Mouse (Mus musculus) spleen, postnatal 4 days (tissue): ENCODE results near the gene Gpr63.
"Not testable (repeated sequence)": the region's sequence is repeated elsewhere in the genome, so short reads cannot be mapped to it uniquely, and the experiment has no call there.

Source experiments
- DNase-seq, 2 experiments: peaks; one replicate each; pipeline ENCODE4 v3.0.0; 2022; ENCODE audit warnings: low spot score in 2 of 2

Gpr63 gene

DNA sequence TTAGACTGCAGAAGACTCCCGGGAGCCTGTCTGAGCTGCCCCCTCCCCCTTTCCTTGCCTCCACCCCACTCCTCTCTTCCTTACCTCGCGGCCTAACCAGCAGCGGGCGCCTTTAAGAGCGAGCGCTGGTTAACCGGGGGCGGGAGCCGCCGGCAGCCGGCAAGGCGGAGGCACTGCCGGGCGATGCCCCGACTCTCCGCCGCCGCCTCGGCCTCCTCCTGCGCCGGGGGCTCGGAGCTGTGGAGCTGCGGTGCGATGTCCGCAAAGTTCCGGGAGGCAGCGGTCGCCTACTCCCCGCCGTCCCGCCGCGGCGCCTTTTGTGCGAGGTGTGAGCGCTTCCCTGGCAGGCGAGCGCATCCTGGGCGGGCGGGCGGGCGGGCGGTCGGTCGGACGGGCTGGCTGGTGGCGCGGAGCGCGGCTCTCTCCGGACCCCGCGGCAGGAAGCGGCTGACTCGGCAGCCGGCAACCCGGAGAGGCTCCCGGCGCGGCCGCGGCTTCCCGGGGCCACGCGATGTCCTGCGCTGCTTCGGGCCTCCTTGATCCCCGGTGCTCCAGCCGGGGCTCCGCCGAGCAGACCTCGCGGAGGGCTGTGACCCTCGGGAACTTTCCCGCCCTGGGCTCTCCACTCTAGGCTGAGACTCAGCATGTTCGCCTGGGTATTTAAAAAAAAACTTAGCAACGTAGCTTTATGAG is at the start of gene Gpr63:
Gene Gpr63, plus strand, starts transcription at position 109 of the 693 bp plus-strand sequence.
- DNase-seq: peak; percentile 14 to 61

- no peak for DNase-seq
These were observed 46.1 kb upstream of the Gpr63 start for GRCm38 (mm10) chr4:24920006-24920577.

DNA sequence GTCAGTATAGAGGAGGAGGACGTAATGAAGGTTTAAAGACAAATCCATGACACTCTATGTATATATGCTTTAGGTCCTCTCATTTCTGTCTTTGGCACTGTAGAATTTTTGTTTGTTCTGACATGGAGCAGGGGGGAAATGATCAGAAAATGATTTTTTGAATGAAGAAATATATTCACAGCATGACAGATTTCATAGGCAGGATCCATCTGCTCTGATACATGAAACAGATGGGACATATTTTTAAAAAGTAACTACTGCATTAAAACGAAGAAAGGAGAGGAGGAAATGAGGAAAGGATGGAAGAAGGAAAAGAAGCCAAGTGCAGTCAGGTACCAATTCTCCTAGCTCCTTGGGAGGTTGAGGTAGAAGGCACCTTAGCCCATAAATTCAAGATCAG is 41.5 kb upstream of the Gpr63 start:
- DNase-seq: no peak

DNA sequence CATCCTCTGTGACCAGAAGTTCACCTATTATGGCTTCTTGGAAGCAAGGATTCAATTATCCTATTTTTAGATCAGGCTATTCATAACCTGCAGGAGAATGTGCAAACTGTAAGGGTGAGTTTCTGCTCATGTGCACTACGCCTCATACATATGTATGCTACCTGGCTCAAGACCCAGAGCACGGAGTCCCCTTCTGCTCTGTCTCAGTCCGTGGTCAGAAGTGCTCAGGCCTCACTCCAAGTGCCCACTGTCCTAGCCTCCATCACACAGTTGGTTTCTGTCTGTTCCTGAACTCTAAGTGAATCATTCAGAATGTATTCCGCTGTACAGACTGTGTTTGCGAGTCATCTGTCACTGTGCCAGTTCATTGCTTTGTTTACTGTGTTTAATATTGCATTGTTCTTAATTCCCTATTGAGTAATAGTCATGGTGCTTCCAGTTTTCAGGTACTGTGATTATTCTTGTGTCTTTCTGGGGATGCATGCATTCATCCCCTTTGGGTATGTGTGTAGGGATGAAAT is 37.9 kb upstream of the Gpr63 start:
- DNase-seq: no peak

- DNase-seq: no peak
These were observed 37.3 kb upstream of the Gpr63 start for GRCm38 (mm10) chr4:24928926-24929325.

DNA sequence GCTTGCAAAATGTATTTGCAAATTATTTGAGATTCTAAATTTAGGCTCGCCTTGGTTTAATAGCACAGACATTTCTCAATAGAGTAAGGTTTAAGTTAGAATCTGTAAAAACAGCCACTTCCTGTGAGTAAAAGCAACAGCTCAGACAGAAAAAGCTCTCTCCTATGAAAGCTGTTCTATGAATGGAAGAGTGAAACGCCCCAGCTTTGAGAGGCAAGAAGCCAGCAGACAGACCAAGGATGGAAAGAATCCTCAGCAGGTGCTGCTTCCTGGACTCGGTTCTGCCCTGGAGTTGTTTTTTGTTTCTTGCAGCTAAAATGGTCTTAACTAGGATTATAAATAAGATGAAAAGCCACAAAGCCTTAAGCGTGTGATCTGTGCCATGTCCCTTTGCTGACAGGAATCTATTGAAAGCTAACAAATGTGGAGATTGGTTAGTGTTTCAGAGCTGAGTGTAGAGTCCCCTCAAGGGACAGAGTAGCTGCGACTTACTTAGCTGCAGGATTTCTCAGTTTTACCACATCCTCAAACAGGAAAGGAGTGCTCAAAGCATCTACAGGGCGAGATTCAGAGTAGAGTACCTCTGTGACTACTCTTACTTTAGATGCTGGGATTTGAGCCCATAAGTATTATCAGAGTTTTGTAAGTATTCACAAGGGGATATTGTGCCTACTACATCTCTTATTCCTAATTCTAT is 23.3 kb upstream of the Gpr63 start:
- DNase-seq: peak in 1 of 2 experiments; percentile 14

DNA sequence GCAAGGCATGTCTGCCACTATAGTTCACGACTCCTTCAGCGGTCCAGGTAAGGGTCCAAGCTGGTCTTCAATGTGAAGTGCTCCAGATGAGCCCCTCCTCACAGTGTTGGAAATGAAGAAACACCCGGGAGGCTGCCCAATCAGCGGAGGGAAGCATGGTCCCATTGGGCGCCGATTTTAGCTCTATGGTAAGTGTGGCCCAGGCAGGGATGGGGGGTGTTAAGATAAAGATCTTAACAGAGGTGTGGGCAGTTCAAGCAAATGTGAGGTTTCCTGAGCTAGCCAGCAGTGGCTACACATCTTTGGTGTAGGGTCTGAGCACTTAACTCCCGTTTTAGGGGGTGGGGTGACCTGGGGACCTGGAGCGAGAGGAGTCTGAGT is 299 bp upstream of the Gpr63 start:
- no peak for DNase-seq

- DNase-seq: no peak
These were observed 1.0 kb downstream of the Gpr63 start for GRCm38 (mm10) chr4:24967251-24967650.

GRCm38 (mm10) chr4:24978589-24978988 is 12.4 kb downstream of the Gpr63 start:
- DNase-seq: no peak

- DNase-seq: no peak
These were observed 19.4 kb downstream of the Gpr63 start for GRCm38 (mm10) chr4:24985612-24986011.

GRCm38 (mm10) chr4:24991475-24991874 is 25.3 kb downstream of the Gpr63 start:
- no peak for DNase-seq

- DNase-seq: not testable (repeated sequence)
These were observed 43.1 kb downstream of the Gpr63 start for GRCm38 (mm10) chr4:25009328-25009727.

GRCm38 (mm10) chr4:25011780-25012179 is 45.6 kb downstream of the Gpr63 start:
- no peak for DNase-seq

- no peak for DNase-seq
These were observed 46.5 kb downstream of the Gpr63 start for GRCm38 (mm10) chr4:25012726-25013125.

DNA sequence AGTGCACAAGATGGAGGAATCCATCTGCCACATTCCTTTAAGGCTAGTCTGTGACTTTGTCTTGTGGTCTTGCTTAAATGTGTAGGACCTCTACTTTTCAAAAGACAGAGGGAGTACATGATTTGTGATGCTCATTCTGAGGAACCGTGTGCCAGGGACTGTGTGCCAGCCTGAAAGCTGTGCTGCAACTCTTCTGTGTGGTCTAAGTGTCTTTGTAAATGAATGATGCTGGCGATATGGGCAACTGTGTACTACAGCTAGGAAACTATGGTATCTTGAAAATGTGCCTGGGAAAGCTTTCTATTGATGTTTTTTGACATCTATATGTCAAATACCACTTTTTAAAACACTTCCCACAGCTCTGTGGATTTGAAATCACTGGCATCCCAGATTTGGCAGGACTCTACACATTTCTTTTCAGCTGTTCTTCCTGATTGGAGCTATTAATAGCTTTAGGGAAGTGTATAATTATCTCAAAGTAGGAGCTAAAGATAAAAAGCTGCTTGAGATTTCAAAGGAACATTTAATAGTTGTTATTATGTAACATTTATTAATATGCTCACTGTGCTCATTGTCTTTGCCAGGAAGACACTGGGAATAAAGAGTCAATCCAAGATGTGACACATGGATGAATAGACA is 48.9 kb downstream of the Gpr63 start:
- DNase-seq: no peak

- DNase-seq: no peak
These were observed 62.0 kb downstream of the Gpr63 start for GRCm38 (mm10) chr4:25028252-25028651.

DNA sequence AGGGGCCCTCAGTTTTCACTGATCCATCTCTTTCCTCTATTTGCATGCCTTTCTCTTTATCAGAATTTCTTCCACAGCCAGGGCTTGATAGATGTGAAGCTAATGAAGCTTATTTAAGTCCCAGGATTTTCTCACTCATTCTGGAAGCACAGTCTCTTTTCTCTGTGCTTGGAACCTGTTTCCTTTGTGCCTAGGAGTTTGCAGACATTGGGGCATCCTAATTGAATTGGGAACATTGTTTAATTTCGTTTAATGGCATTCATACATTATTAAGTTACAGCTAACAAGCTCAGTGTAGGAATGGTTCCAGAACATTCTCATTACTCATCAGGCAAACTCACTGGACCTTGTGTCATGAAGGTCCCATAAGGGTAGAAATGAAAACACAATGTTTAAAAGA is 62.5 kb downstream of the Gpr63 start:
- no peak for DNase-seq

- DNase-seq: no peak
These were observed 63.7 kb downstream of the Gpr63 start for GRCm38 (mm10) chr4:25029875-25030274.

DNA sequence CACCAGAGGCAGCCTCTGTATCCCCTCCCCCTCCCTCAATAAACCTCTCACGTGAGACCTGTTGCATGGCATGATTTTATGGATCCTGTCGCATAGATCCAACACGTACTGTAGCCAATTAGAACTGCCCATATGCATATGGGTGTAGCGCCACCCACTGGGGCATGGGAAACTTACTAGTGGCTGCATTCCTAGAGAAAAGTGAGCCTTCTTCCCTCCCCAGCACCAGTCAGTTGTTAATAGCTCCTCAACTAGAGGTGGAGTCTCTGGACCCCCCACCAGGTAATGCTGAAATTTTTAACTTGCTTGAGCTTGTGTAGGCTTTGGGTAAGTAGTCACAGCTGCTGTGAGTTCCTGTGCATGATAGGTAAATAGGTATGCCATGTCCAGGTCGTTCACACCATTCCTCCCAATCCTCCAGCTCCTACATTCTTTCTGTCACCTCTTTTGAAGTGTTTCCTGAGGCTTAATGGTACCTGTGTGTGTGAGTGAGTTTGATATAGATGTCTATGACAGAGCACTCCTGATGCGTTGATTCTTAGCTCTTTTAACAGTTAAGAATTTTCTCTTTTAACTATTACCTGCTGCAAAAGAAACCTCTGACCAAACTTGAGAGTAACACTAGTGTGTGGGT is 69.1 kb downstream of the Gpr63 start:
- no peak for DNase-seq

- no peak for DNase-seq
These were observed 69.6 kb downstream of the Gpr63 start for GRCm38 (mm10) chr4:25035806-25036205.

- DNase-seq: no peak
These were observed 71.1 kb downstream of the Gpr63 start for GRCm38 (mm10) chr4:25037260-25037659.

- not testable (repeated sequence) for DNase-seq
These were observed 89.3 kb downstream of the Gpr63 start for GRCm38 (mm10) chr4:25055541-25055940.
